Comparison of ENCODE assay signal across 16 mouse cellular contexts in genomic region chr11:61002736-61003135, GRCm38 (mm10). TPM values are rescaled to one million over a fixed set of nuclear protein-coding genes. Genes with fewer than 3 reads are reported as not detected.
"Had no signal": no experiment of that assay in that cellular context is flagged by ENCODE, and none has a peak within 500 bp of the region (broad histone marks: within the 10 kb centered on the region; RNA-seq: fewer than 3 reads in every experiment).

No protein-coding gene starts in this region.

- H3K4me3 ChIP-seq: intestine, embryonic 15.5 days; left cerebral cortex, adult 2 months; limb, embryonic 10.5 days; liver, embryonic 15.5 days; midbrain, embryonic 13.5 days; neural tube, embryonic 12.5 days had no signal

- H3K9me3 ChIP-seq: intestine, embryonic 15.5 days; limb, embryonic 10.5 days; liver, embryonic 15.5 days; midbrain, embryonic 13.5 days; neural tube, embryonic 12.5 days had no signal

- DNase-seq: kidney, adult 18-20 months; kidney, postnatal 10 days; kidney, postnatal 4 days; right cerebral cortex, postnatal 25 days; thymus, postnatal 4 days had no signal

- H3K36me3 ChIP-seq: intestine, embryonic 15.5 days; limb, embryonic 10.5 days; liver, embryonic 15.5 days; midbrain, embryonic 13.5 days; neural tube, embryonic 12.5 days had no signal

- H3K27ac ChIP-seq: intestine, embryonic 15.5 days; left cerebral cortex, adult 2 months; limb, embryonic 10.5 days; liver, embryonic 15.5 days; macrophage; midbrain, embryonic 13.5 days; neural tube, embryonic 12.5 days; stomach, postnatal 0 days had no signal

- H3K9ac ChIP-seq: intestine, embryonic 15.5 days; liver, embryonic 15.5 days; midbrain, embryonic 13.5 days; neural tube, embryonic 12.5 days had no signal

- ATAC-seq: intestine, embryonic 15.5 days; midbrain, embryonic 13.5 days had no signal

- H3K4me1 ChIP-seq: liver, embryonic 15.5 days had no signal

- H3K4me2 ChIP-seq: intestine, embryonic 15.5 days; liver, embryonic 11.5 days; liver, embryonic 15.5 days; midbrain, embryonic 13.5 days; neural tube, embryonic 12.5 days had no signal

- H3K27me3 ChIP-seq: intestine, embryonic 15.5 days; liver, embryonic 15.5 days; midbrain, embryonic 13.5 days; neural tube, embryonic 12.5 days had no signal

RNA-seq across cellular contexts. Expression of gene Kcnj12, which starts 19.6 kb away (rescaled TPM):
- total RNA-seq: monocyte, adult 5-6 weeks; neutrophil, adult 5-6 weeks had no signal
- polyA plus RNA-seq: liver, embryonic 11.5 days; liver, embryonic 15.5 days; macrophage had no signal
